Mouse (Mus musculus) forebrain, embryonic 10.5 days (tissue): ENCODE data around the gene Ehhadh. TPM values are rescaled to one million over a fixed set of nuclear protein-coding genes. Genes with fewer than 3 reads are reported as not detected.

Source experiments
- DNase-seq: peaks from one replicate; pipeline ENCODE4 v3.0.0-alpha.2; 2017; ENCODE audit warnings: low spot score; ENCODE audit errors: extremely low spot score
- H3K27ac ChIP-seq: fragments of 300-500 bp; sonication (generic); 2 replicates; pipeline ENCODE4 v1.5.1; 2016; ENCODE audit warnings: mild to moderate bottlenecking
- H3K27me3 ChIP-seq: fragments of 300-500 bp; sonication (generic); 2 replicates; pipeline ENCODE4 v1.6.1; 2016; ENCODE audit warnings: mild to moderate bottlenecking; ENCODE audit not compliant: poor library complexity, severe bottlenecking
- H3K36me3 ChIP-seq: fragments of 300-500 bp; sonication (generic); replicated peaks from 2 replicates; pipeline ENCODE4 v1.6.1; 2016; ENCODE audit warnings: mild to moderate bottlenecking, moderate library complexity
- H3K4me1 ChIP-seq: fragments of 300-500 bp; sonication (generic); 2 replicates; pipeline ENCODE4 v1.6.1; 2016
- H3K4me3 ChIP-seq: fragments of 300-500 bp; sonication (generic); 2 replicates; pipeline ENCODE4 v1.5.1; 2016; ENCODE audit warnings: mild to moderate bottlenecking, moderate library complexity
- H3K9me3 ChIP-seq: fragments of 300-500 bp; sonication (generic); 2 replicates; pipeline ENCODE4 v1.6.1; 2016; ENCODE audit warnings: mild to moderate bottlenecking, moderate library complexity
- WGBS: fragments of 180-500 bp; shearing (Covaris S2); methylation state at CpG from one replicate; pipeline ENCODE4 v1.1.7; 2016; 5-methylcytosine and 5-hydroxymethylcytosine counted together
- polyA plus RNA-seq: library from polyadenylated mRNA; unstranded; fragments of >200 nt; fragmentation: Nextera tagmentation; extraction: Ambion mirVana; gene quantifications from 2 replicates; pipeline ENCODE4 v1.2.1, GENCODE M21; 2016

Gene Ehhadh
- polyA plus RNA-seq, 1 experiment from 2014 or later = 1.7 TPM

- 68% methylated on average over 3 of the region's 3 CpGs for WGBS
- Histone ChIP-seq H3K27ac (no peak overlapping the region), H3K4me1 (peaks cover 31% of the 10 kb centered on the region), H3K4me3 (no peak overlapping the region), H3K36me3 (no peaks in the 10 kb centered on the region), H3K9me3 (no peaks in the 10 kb centered on the region), H3K27me3 (peaks cover 14% of the 10 kb centered on the region)
- DNase-seq = no peak
Measured at GRCm38 (mm10) chr16:21791779-21792178, 4.2 kb upstream of the Ehhadh start.

GRCm38 (mm10) chr16:21790469-21790868, 2.9 kb upstream of the Ehhadh start:
- 18% methylated on average over 1 of the region's 1 CpGs for WGBS
- DNase-seq = no peak
- H3K27ac ChIP-seq = no peak overlapping the region
- H3K27me3 ChIP-seq = peaks cover 16% of the 10 kb centered on the region
- H3K36me3 ChIP-seq = no peaks in the 10 kb centered on the region
- H3K4me1 ChIP-seq = peaks cover 28% of the 10 kb centered on the region
- no peak overlapping the region for H3K4me3 ChIP-seq
- no peaks in the 10 kb centered on the region for H3K9me3 ChIP-seq

GRCm38 (mm10) chr16:21789180-21789579, 1.6 kb upstream of the Ehhadh start:
- Histone ChIP-seq H3K36me3 (no peaks in the 10 kb centered on the region), H3K27ac (no peak overlapping the region), H3K9me3 (no peaks in the 10 kb centered on the region), H3K4me1 (peaks cover 20% of the 10 kb centered on the region), H3K4me3 (no peak overlapping the region), H3K27me3 (peaks cover 16% of the 10 kb centered on the region)
- WGBS = 74% methylated on average over 2 of the region's 2 CpGs
- DNase-seq = no peak

GRCm38 (mm10) chr16:21788581-21788980, 974 bp upstream of the Ehhadh start:
- 61% methylated on average over 3 of the region's 3 CpGs for WGBS
- no peak overlapping the region for H3K27ac ChIP-seq
- peaks cover 16% of the 10 kb centered on the region for H3K27me3 ChIP-seq
- H3K36me3 ChIP-seq = no peaks in the 10 kb centered on the region
- H3K4me1 ChIP-seq = peaks cover 17% of the 10 kb centered on the region
- no peak overlapping the region for H3K4me3 ChIP-seq
- DNase-seq = no peak
- H3K9me3 ChIP-seq = no peaks in the 10 kb centered on the region

GRCm38 (mm10) chr16:21786317-21786716, 1.3 kb downstream of the Ehhadh start:
- 89% methylated on average over 8 of the region's 8 CpGs for WGBS
- no peak for DNase-seq
- no peaks in the 10 kb centered on the region for H3K9me3 ChIP-seq
- no peak overlapping the region for H3K27ac ChIP-seq
- H3K4me1 ChIP-seq = peaks cover 13% of the 10 kb centered on the region
- no peaks in the 10 kb centered on the region for H3K36me3 ChIP-seq
- H3K27me3 ChIP-seq = peaks cover 16% of the 10 kb centered on the region
- H3K4me3 ChIP-seq = no peak overlapping the region

GRCm38 (mm10) chr16:21785000-21785399, 2.6 kb downstream of the Ehhadh start:
- H3K27me3 ChIP-seq = peaks cover 16% of the 10 kb centered on the region
- H3K36me3 ChIP-seq = no peaks in the 10 kb centered on the region
- 76% methylated on average over 4 of the region's 4 CpGs for WGBS
- H3K4me1 ChIP-seq = peaks cover 13% of the 10 kb centered on the region
- no peak overlapping the region for H3K4me3 ChIP-seq
- no peak for DNase-seq
- H3K27ac ChIP-seq = no peak overlapping the region
- no peaks in the 10 kb centered on the region for H3K9me3 ChIP-seq

- WGBS = 63% methylated on average over 2 of the region's 2 CpGs
- peaks cover 6% of the 10 kb centered on the region for H3K27me3 ChIP-seq
Measured at GRCm38 (mm10) chr16:21782807-21783206, 4.8 kb downstream of the Ehhadh start.

GRCm38 (mm10) chr16:21781895-21782294, 5.7 kb downstream of the Ehhadh start:
- no peaks in the 10 kb centered on the region for H3K9me3 ChIP-seq
- no peaks in the 10 kb centered on the region for H3K4me1 ChIP-seq
- no peak overlapping the region for H3K4me3 ChIP-seq
- no peaks in the 10 kb centered on the region for H3K36me3 ChIP-seq
- H3K27ac ChIP-seq = no peak overlapping the region
- WGBS = 82% methylated on average over 3 of the region's 3 CpGs
- DNase-seq = no peak
- peaks cover 3% of the 10 kb centered on the region for H3K27me3 ChIP-seq

More at GRCm38 (mm10) chr16:21782807-21783206, 4.8 kb downstream of the Ehhadh start:
- Histone ChIP-seq H3K27ac (no peak overlapping the region), H3K4me3 (no peak overlapping the region), H3K9me3 (no peaks in the 10 kb centered on the region), H3K4me1 (peaks cover 8% of the 10 kb centered on the region), H3K36me3 (no peaks in the 10 kb centered on the region)
- DNase-seq = no peak

GRCm38 (mm10) chr16:21781277-21781676, 6.3 kb downstream of the Ehhadh start:
- Histone ChIP-seq H3K36me3 (no peaks in the 10 kb centered on the region), H3K4me1 (no peaks in the 10 kb centered on the region), H3K9me3 (no peaks in the 10 kb centered on the region), H3K27ac (no peak overlapping the region), H3K4me3 (no peak overlapping the region), H3K27me3 (no peaks in the 10 kb centered on the region)
- DNase-seq = no peak
- 81% methylated on average over 3 of the region's 3 CpGs for WGBS

- no peaks in the 10 kb centered on the region for H3K27me3 ChIP-seq
- no peaks in the 10 kb centered on the region for H3K9me3 ChIP-seq
- H3K27ac ChIP-seq = no peak overlapping the region
- H3K4me1 ChIP-seq = no peaks in the 10 kb centered on the region
- WGBS = 96% methylated on average over 4 of the region's 4 CpGs
- H3K36me3 ChIP-seq = no peaks in the 10 kb centered on the region
- no peak overlapping the region for H3K4me3 ChIP-seq
- DNase-seq = no peak
Measured at GRCm38 (mm10) chr16:21779149-21779548, 8.5 kb downstream of the Ehhadh start.

- Histone ChIP-seq H3K4me3 (peak overlapping the region; percentile 43), H3K27ac (peak overlapping the region; percentile 36; the same call in 1 of the 2 replicates), H3K9me3 (no peaks in the 10 kb centered on the region), H3K27me3 (no peaks in the 10 kb centered on the region), H3K36me3 (no peaks in the 10 kb centered on the region), H3K4me1 (no peaks in the 10 kb centered on the region)
- no peak for DNase-seq
- WGBS = 46% methylated on average over 3 of the region's 3 CpGs
Measured at GRCm38 (mm10) chr16:21778293-21778866, 9.2 kb downstream of the Ehhadh start.

- H3K27ac ChIP-seq = no peak overlapping the region
- no peaks in the 10 kb centered on the region for H3K27me3 ChIP-seq
- no peaks in the 10 kb centered on the region for H3K36me3 ChIP-seq
- 92% methylated on average over 4 of the region's 4 CpGs for WGBS
- no peak for DNase-seq
- no peaks in the 10 kb centered on the region for H3K4me1 ChIP-seq
- H3K4me3 ChIP-seq = no peak overlapping the region
- no peaks in the 10 kb centered on the region for H3K9me3 ChIP-seq
Measured at GRCm38 (mm10) chr16:21774725-21775124, 12.9 kb downstream of the Ehhadh start.

- Histone ChIP-seq H3K9me3 (no peaks in the 10 kb centered on the region), H3K4me3 (no peak overlapping the region), H3K36me3 (no peaks in the 10 kb centered on the region), H3K27me3 (no peaks in the 10 kb centered on the region), H3K4me1 (no peaks in the 10 kb centered on the region), H3K27ac (no peak overlapping the region)
- DNase-seq = no peak
- 78% methylated on average over 5 of the region's 5 CpGs for WGBS
Measured at GRCm38 (mm10) chr16:21769667-21770066, 17.9 kb downstream of the Ehhadh start.

GRCm38 (mm10) chr16:21768255-21768654, 19.4 kb downstream of the Ehhadh start:
- no peak overlapping the region for H3K27ac ChIP-seq
- no peaks in the 10 kb centered on the region for H3K4me1 ChIP-seq
- no peaks in the 10 kb centered on the region for H3K27me3 ChIP-seq
- 73% methylated on average over 3 of the region's 3 CpGs for WGBS
- no peaks in the 10 kb centered on the region for H3K36me3 ChIP-seq
- no peak overlapping the region for H3K4me3 ChIP-seq
- no peak for DNase-seq
- H3K9me3 ChIP-seq = no peaks in the 10 kb centered on the region
